Comparison of ENCODE assay signal across 8 mouse cellular contexts in genomic region chr16:24394211-24394991, GRCm38 (mm10). TPM values are rescaled to one million over a fixed set of nuclear protein-coding genes. Genes with fewer than 3 reads are reported as not detected.
DNase-seq lines count a peak whose midpoint lies in the region; ATAC-seq and TF ChIP-seq lines count a peak whose summit lies in the region.

No protein-coding gene starts in this region.

- peak overlapping the region; percentile 99 for H3K27ac ChIP-seq in heart, adult 2 months
- H3K27ac ChIP-seq in kidney, adult 2 months (ENCODE audit: insufficient read depth, low read depth, low read length): peak overlapping the region; percentile 47
- H3K27ac ChIP-seq in stomach, embryonic 16.5 days (ENCODE audit: low read length): peak overlapping the region; percentile 99

- peak overlapping the region; percentile 71 for H3K4me2 ChIP-seq in stomach, embryonic 16.5 days (ENCODE audit: low read depth, low read length)

- H3K9me3 ChIP-seq in erythroblast, embryonic 14.5 days (ENCODE audit: control insufficient read depth, low read length): no peaks in the 10 kb centered on the region
- no peaks in the 10 kb centered on the region for H3K9me3 ChIP-seq in stomach, embryonic 16.5 days (replicated peaks; ENCODE audit: control insufficient read depth, low read length)

- WGBS in heart, adult 2 months: 8% methylated on average over 18 of the region's 18 CpGs
- 10% methylated on average over 18 of the region's 18 CpGs for WGBS in kidney, adult 2 months
- WGBS in stomach, embryonic 16.5 days: 3% methylated on average over 18 of the region's 18 CpGs

- TF ChIP-seq CTCF in heart, adult 2 months (IDR thresholded peaks at IDR 0.05): no peak
- TF ChIP-seq CTCF in kidney, adult 2 months (conservative IDR thresholded peaks at IDR 0.05; ENCODE audit: insufficient read depth, insufficient read length, low read depth, low read length): no peak

- H3K4me3 ChIP-seq in erythroblast, embryonic 14.5 days (replicated peaks): peak overlapping the region; percentile 56
- peak overlapping the region; percentile 87 for H3K4me3 ChIP-seq in heart, adult 2 months
- peak overlapping the region; percentile 69 for H3K4me3 ChIP-seq in kidney, adult 2 months (ENCODE audit: insufficient read depth, low read depth, low read length)
- H3K4me3 ChIP-seq in stomach, embryonic 16.5 days (replicated peaks; ENCODE audit: low read length): peak overlapping the region; percentile 85

- ATAC-seq in erythroblast, adult 5-6 weeks (replicated peaks; ENCODE audit: low FRiP score, poor library complexity, severe bottlenecking): no peak
- ATAC-seq in stomach, embryonic 16.5 days (ENCODE audit: insufficient read depth, low FRiP score): no peak

- intact Hi-C loops in heart, adult 2 months (cut with DNase I): loop anchor here (2.0 to 5.0 kb wide), 4 partner anchors 47 to 668 kb away; no protein-coding TSS in a partner anchor
- intact Hi-C loops in left cerebral cortex, postnatal 36 days (cut with DNase I): no loop called here

- peak; percentile 27 to 46 for DNase-seq in cerebellum, postnatal 25 days
- DNase-seq in heart, adult 2 months: peak; percentile 43 to 50
- peak; percentile 86 for DNase-seq in kidney, adult 2 months
- DNase-seq in lung, postnatal 14 days: peak; percentile 33
- DNase-seq in left cerebral cortex, postnatal 36 days (ENCODE audit: low spot score in 2 of 2): no peak

- H3K79me2 ChIP-seq in heart, adult 2 months (replicated peaks; ENCODE audit: control insufficient read depth, insufficient read depth, low read length): peaks cover 1% of the 10 kb centered on the region

- peak overlapping the region; percentile 96 for H3K9ac ChIP-seq in heart, adult 2 months (ENCODE audit: low read depth, low read length)
- peak overlapping the region; percentile 98 for H3K9ac ChIP-seq in stomach, embryonic 16.5 days (ENCODE audit: low read length)

- TF ChIP-seq POLR2A in heart, adult 2 months (IDR thresholded peaks at IDR 0.05; ENCODE audit: insufficient read depth, low read depth, low read length): no peak
- no peak for TF ChIP-seq POLR2A in kidney, adult 2 months (IDR thresholded peaks at IDR 0.05; ENCODE audit: low read depth, low read length)

- H3K4me1 ChIP-seq in erythroblast, embryonic 14.5 days (ENCODE audit: control insufficient read depth): no peaks in the 10 kb centered on the region; the same call in 1 of the 2 replicates
- peaks cover 11% of the 10 kb centered on the region for H3K4me1 ChIP-seq in heart, adult 2 months (ENCODE audit: control insufficient read depth, insufficient read depth, low read length)
- H3K4me1 ChIP-seq in kidney, adult 2 months (ENCODE audit: control insufficient read depth, insufficient read depth, low read length): peaks cover 40% of the 10 kb centered on the region
- peaks cover 41% of the 10 kb centered on the region for H3K4me1 ChIP-seq in stomach, embryonic 16.5 days (ENCODE audit: control insufficient read depth, insufficient read depth, low read length)

- H3K36me3 ChIP-seq in erythroblast, embryonic 14.5 days (ENCODE audit: control insufficient read depth): no peaks in the 10 kb centered on the region
- peaks cover 4% of the 10 kb centered on the region for H3K36me3 ChIP-seq in heart, adult 2 months (ENCODE audit: control insufficient read depth, insufficient read depth, low read length)
- no peaks in the 10 kb centered on the region for H3K36me3 ChIP-seq in kidney, adult 2 months (ENCODE audit: control insufficient read depth, insufficient read depth, low read length)
- no peaks in the 10 kb centered on the region for H3K36me3 ChIP-seq in stomach, embryonic 16.5 days (ENCODE audit: control insufficient read depth, insufficient read depth, low read length)

- TF ChIP-seq EP300 in heart, adult 2 months (IDR thresholded peaks at IDR 0.05; ENCODE audit: insufficient read depth, low read depth, low read length): no peak

- peaks cover 42% of the 10 kb centered on the region for H3K27me3 ChIP-seq in erythroblast, embryonic 14.5 days (ENCODE audit: control insufficient read depth)
- no peaks in the 10 kb centered on the region for H3K27me3 ChIP-seq in heart, adult 2 months (ENCODE audit: control insufficient read depth, insufficient read depth, low read length)
- no peaks in the 10 kb centered on the region for H3K27me3 ChIP-seq in kidney, adult 2 months (replicated peaks; ENCODE audit: control insufficient read depth, insufficient read depth, low read length)
- H3K27me3 ChIP-seq in stomach, embryonic 16.5 days (ENCODE audit: control insufficient read depth, insufficient read depth, low read length): no peaks in the 10 kb centered on the region

RNA-seq across cellular contexts. Expression of gene Lpp, which starts 1.1 kb away (rescaled TPM):
- 0.02 TPM in 1 of 2 replicates, not detected in the other for polyA plus RNA-seq in erythroblast, embryonic 14.5 days (2012)
- 0.42 and 3.3 TPM in 2 replicates for total RNA-seq in erythroblast, adult 5-6 weeks (2015; ENCODE audit: low replicate concordance)
- total RNA-seq in erythroblast, adult 5-6 weeks (2017; ENCODE audit: low replicate concordance): 1.3 and 2.0 TPM in 2 replicates
- 10 to 100 TPM; 23.6 to 25.1 TPM for total RNA-seq in heart, adult 2 months (2021)
- 7.7 and 14.3 TPM in 2 replicates for polyA plus RNA-seq in heart, adult 2 months (2012; rRNA removed)
- polyA plus RNA-seq in kidney, adult 2 months (2012; rRNA removed): 15.9 and 20.2 TPM in 2 replicates
- 79.4 and 89.8 TPM in 2 replicates for polyA plus RNA-seq in stomach, embryonic 16.5 days (2015; fragmentation: Nextera tagmentation; extraction: Ambion mirVana)
- 1 to 10 TPM; 4.4 to 7.8 TPM for total RNA-seq in left cerebral cortex, postnatal 36 days (2021)

Comparison
In these comparisons a context has a peak if more than half of its experiments do, and no peak if none do; other contexts are left out.
1. DNase-seq: peak in cerebellum, postnatal 25 days (2 of 2), heart, adult 2 months (2 of 2), kidney, adult 2 months (single experiment) and lung, postnatal 14 days (single experiment); none in left cerebral cortex, postnatal 36 days (0 of 2).
2. H3K27ac ChIP-seq: peak in every context shown above with its lines; median percentile 99 in heart, adult 2 months; 99 in stomach, embryonic 16.5 days; 47 in kidney, adult 2 months.
3. Peak in every context shown above with its lines, with median percentiles within 50 percentile points of each other: H3K4me3 ChIP-seq.